Mouse (Mus musculus): ENCODE measurements at regions not wholly inside any gene's neighbourhood (a gene's known extent, or its start where the extent isn't known, plus 50 kb on each side); places are given as distances from the start of the nearest gene placed in this dataset.
A peak's percentile ranks its signal among the peaks of the same experiment; 100 is the strongest.

DNA sequence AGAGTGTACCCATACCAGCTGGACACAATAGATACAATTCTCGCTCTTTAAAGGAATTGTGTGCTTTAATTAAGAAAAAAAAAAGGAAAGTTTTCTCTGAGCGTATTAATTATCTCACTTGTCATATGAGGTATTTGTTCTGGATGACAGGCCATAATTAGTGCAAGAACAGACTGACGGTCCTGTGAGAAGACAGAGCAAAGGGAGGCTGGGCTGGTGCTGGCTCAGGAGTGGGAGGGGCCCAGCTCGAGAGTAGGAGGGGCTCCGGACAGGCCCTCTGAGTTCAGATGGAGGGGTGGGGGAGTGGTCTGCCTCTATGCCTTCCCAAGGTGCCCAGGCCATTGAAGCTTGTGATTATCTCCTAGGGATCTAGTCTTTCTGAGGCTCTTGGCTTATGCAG is 591.5 kb upstream of the Fam19a5 start:
- Histone ChIP-seq H3K27ac (ENCODE audit: low read depth, low read length) (no peak overlapping the region), H3K36me3 (ENCODE audit: insufficient read depth, low read length) (no peaks in the 10 kb centered on the region), H3K4me3 (ENCODE audit: low read depth, low read length) (no peak overlapping the region), H3K27me3 (ENCODE audit: insufficient read depth, low read length) (no peaks in the 10 kb centered on the region), H3K4me2 (ENCODE audit: low read depth, low read length, poor library complexity, severe bottlenecking) (no peak overlapping the region), H3K9ac (replicated peaks; ENCODE audit: low read length, poor library complexity, severe bottlenecking) (no peak overlapping the region), H3K4me1 (ENCODE audit: insufficient read depth, low read length) (no peaks in the 10 kb centered on the region), H3K9me3 (ENCODE audit: low read length) (no peaks in the 10 kb centered on the region)
- DNase-seq (ENCODE audit: low spot score): no peak
- 65% methylated on average over 5 of the region's 5 CpGs for WGBS
- ATAC-seq (ENCODE audit: low FRiP score): no peak
- no peak for TF ChIP-seq CTCF (IDR thresholded peaks at IDR 0.05)

DNA sequence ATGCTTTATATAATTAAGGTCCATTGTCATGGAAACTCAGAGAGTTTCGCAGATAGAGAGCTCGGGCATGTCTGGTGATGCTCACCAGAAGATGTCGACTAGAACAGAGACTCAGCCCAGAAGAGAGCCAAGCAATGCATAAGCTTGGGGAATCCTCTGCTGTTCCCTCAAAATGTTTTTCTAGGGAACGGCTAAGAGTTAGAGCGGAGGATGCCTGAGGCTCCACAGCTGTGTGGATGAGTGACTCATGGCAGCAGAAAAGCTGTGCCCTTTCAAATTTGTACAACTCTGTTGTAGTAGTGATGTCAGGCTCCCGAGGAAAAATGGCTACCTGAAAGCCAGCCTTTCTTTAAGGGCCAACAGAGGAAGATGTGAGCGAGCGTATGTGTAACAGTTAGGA is 586.2 kb upstream of the Fam19a5 start:
- TF ChIP-seq CTCF (IDR thresholded peaks at IDR 0.05): no peak
- no peak for DNase-seq (ENCODE audit: low spot score)
- 73% methylated on average over 8 of the region's 8 CpGs for WGBS
- Histone ChIP-seq H3K27me3 (ENCODE audit: insufficient read depth, low read length) (no peaks in the 10 kb centered on the region), H3K4me1 (ENCODE audit: insufficient read depth, low read length) (no peaks in the 10 kb centered on the region), H3K27ac (ENCODE audit: low read depth, low read length) (peak overlapping the region; percentile 59; the same call in 1 of the 2 replicates), H3K9me3 (ENCODE audit: low read length) (no peaks in the 10 kb centered on the region), H3K36me3 (ENCODE audit: insufficient read depth, low read length) (no peaks in the 10 kb centered on the region), H3K4me2 (ENCODE audit: low read depth, low read length, poor library complexity, severe bottlenecking) (no peak overlapping the region), H3K4me3 (ENCODE audit: low read depth, low read length) (no peak overlapping the region), H3K9ac (replicated peaks; ENCODE audit: low read length, poor library complexity, severe bottlenecking) (no peak overlapping the region)
- no peak for ATAC-seq (ENCODE audit: low FRiP score)

DNA sequence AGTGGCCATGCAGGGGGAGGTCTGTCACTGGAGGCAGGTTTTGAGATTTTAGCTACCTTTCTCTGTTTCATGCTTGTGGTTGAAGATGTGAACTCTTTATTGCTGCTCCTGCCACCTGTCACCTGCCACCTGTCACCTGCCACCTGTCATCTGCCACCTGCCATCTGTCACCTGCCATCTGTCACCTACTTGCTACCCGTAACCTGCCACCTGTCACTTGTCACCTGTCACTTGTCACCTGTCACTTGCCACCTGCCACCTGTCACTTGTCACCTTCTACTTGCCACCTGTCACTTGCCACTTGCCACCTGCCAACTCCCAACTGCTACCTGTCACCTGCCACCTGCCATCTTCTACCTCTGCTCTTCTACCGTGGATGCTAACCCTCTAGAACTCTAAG is 581.2 kb upstream of the Fam19a5 start:
- Histone ChIP-seq H3K4me3 (ENCODE audit: low read depth, low read length) (no peak overlapping the region), H3K9me3 (ENCODE audit: low read length) (no peaks in the 10 kb centered on the region), H3K27me3 (ENCODE audit: insufficient read depth, low read length) (no peaks in the 10 kb centered on the region), H3K36me3 (ENCODE audit: insufficient read depth, low read length) (no peaks in the 10 kb centered on the region), H3K4me2 (ENCODE audit: low read depth, low read length, poor library complexity, severe bottlenecking) (no peak overlapping the region), H3K9ac (replicated peaks; ENCODE audit: low read length, poor library complexity, severe bottlenecking) (no peak overlapping the region), H3K4me1 (ENCODE audit: insufficient read depth, low read length) (0 out of 2 replicates have a peak, but pooled peaks cover 3% of the 10 kb centered on the region), H3K27ac (ENCODE audit: low read depth, low read length) (no peak overlapping the region; the same call in 1 of the 2 replicates)
- DNase-seq (ENCODE audit: low spot score) (no peak), ATAC-seq (ENCODE audit: low FRiP score) (no peak)
- WGBS: 84% methylated on average over 2 of the region's 2 CpGs
- no peak for TF ChIP-seq CTCF (IDR thresholded peaks at IDR 0.05)

DNA sequence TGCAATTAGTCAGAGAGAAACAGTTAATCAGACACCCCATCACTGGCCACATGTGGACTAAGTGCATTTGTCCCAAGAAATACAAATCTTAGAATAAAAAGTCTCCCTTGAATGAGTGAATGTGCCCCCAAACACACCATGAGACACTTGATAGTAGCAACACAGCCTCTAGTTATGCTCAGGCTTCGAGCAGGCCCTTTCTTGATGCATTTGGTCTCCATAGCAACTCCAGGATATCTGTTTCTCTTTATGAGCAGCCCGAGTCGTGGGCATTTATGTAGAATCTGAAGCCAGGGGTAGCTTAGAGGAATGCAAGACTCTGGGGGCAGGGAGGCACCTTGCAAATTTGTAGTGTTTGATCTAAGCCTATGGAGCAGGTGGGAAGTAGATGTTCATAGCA is 580.6 kb upstream of the Fam19a5 start:
- H3K9me3 ChIP-seq (ENCODE audit: low read length): no peaks in the 10 kb centered on the region
- no peak overlapping the region for H3K9ac ChIP-seq (replicated peaks; ENCODE audit: low read length, poor library complexity, severe bottlenecking)
- peak; percentile 54 for DNase-seq (ENCODE audit: low spot score)
- H3K27ac ChIP-seq (ENCODE audit: low read depth, low read length): no peak overlapping the region; the same call in 1 of the 2 replicates
- H3K27me3 ChIP-seq (ENCODE audit: insufficient read depth, low read length): no peaks in the 10 kb centered on the region
- TF ChIP-seq CTCF (IDR thresholded peaks at IDR 0.05): no peak
- 6% methylated on average over 3 of the region's 3 CpGs for WGBS
- H3K4me2 ChIP-seq (ENCODE audit: low read depth, low read length, poor library complexity, severe bottlenecking): no peak overlapping the region
- ATAC-seq (ENCODE audit: low FRiP score): no peak
- no peaks in the 10 kb centered on the region for H3K36me3 ChIP-seq (ENCODE audit: insufficient read depth, low read length)
- H3K4me3 ChIP-seq (ENCODE audit: low read depth, low read length): no peak overlapping the region
- 0 out of 2 replicates have a peak, but pooled peaks cover 3% of the 10 kb centered on the region for H3K4me1 ChIP-seq (ENCODE audit: insufficient read depth, low read length)

DNA sequence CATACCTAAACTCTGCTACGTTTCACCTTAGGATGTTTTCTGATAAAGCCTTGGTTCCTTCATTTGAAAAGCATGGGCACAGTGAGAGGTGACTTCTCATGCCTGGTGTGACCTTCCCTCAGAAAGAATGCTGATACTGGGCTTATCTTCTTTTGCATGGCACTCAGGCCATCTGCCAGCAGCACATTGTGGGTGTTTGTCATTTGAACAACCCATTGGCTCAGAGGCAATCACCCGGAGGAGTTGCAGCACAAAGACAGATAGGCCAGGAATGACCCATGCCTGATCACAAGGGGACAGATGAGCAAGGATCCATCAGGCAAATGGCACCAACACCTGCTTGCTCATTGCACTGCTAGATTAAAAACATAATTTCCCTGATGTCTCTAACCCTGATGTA is 572.7 kb upstream of the Fam19a5 start:
- ATAC-seq (ENCODE audit: low FRiP score) (no peak), DNase-seq (ENCODE audit: low spot score) (no peak)
- no peak for TF ChIP-seq CTCF (IDR thresholded peaks at IDR 0.05)
- 92% methylated on average over 2 of the region's 2 CpGs for WGBS
- H3K4me1 ChIP-seq (ENCODE audit: insufficient read depth, low read length): no peaks in the 10 kb centered on the region
- no peak overlapping the region for H3K27ac ChIP-seq (ENCODE audit: low read depth, low read length)
- no peaks in the 10 kb centered on the region for H3K9me3 ChIP-seq (ENCODE audit: low read length)
- H3K9ac ChIP-seq (replicated peaks; ENCODE audit: low read length, poor library complexity, severe bottlenecking): no peak overlapping the region
- no peaks in the 10 kb centered on the region for H3K36me3 ChIP-seq (ENCODE audit: insufficient read depth, low read length)
- H3K4me2 ChIP-seq (ENCODE audit: low read depth, low read length, poor library complexity, severe bottlenecking): no peak overlapping the region
- no peaks in the 10 kb centered on the region for H3K27me3 ChIP-seq (ENCODE audit: insufficient read depth, low read length)
- H3K4me3 ChIP-seq (ENCODE audit: low read depth, low read length): no peak overlapping the region

DNA sequence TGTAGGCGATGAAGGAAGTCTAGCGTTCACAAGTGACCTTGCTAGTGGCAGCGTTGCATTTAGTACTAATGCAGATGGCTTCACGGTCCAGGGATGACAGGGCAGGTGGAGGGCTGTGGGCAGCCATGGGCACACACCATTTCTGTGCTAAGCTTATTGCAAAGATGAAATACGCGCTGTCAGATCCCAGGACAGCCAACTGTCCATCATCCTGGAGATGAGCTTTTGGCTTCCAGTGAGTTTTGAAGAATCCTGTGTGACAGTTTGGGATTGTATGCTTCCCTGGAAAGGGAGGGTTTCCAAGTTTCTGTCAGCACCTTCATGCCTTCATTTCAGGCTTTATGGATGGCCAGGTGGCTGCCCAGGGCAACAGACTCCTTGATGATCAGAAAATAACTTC is 547.9 kb upstream of the Fam19a5 start:
- H3K27me3 ChIP-seq (ENCODE audit: insufficient read depth, low read length): no peaks in the 10 kb centered on the region
- H3K9ac ChIP-seq (replicated peaks; ENCODE audit: low read length, poor library complexity, severe bottlenecking): no peak overlapping the region
- DNase-seq (ENCODE audit: low spot score) (peak; percentile 50), ATAC-seq (ENCODE audit: low FRiP score) (no peak)
- TF ChIP-seq CTCF (IDR thresholded peaks at IDR 0.05): no peak
- H3K4me1 ChIP-seq (ENCODE audit: insufficient read depth, low read length): no peaks in the 10 kb centered on the region; the same call in 1 of the 2 replicates
- WGBS: 82% methylated on average over 6 of the region's 6 CpGs
- H3K27ac ChIP-seq (ENCODE audit: low read depth, low read length): no peak overlapping the region
- no peaks in the 10 kb centered on the region for H3K9me3 ChIP-seq (ENCODE audit: low read length)
- no peaks in the 10 kb centered on the region for H3K36me3 ChIP-seq (ENCODE audit: insufficient read depth, low read length)
- no peak overlapping the region for H3K4me3 ChIP-seq (ENCODE audit: low read depth, low read length)
- H3K4me2 ChIP-seq (ENCODE audit: low read depth, low read length, poor library complexity, severe bottlenecking): no peak overlapping the region

Measured in midbrain, postnatal 0 days (tissue).